Mouse (Mus musculus) CH12.LX (cell line): Measurements from ENCODE around the gene Aebp2. TPM values are rescaled to one million over a fixed set of nuclear protein-coding genes. Genes with fewer than 3 reads are reported as not detected.

ENCODE experiments used
- DNase-seq: peaks from one replicate; pipeline ENCODE4 v3.0.0-alpha.2; 2013; ENCODE audit errors: extremely low read depth
- H3K27ac ChIP-seq: 2 replicates; pipeline ENCODE4 v1.5.1; 2012; ENCODE audit warnings: low read depth, mild to moderate bottlenecking, control low read depth, moderate library complexity; ENCODE audit not compliant: insufficient read depth
- H3K27me3 ChIP-seq: replicated peaks from 2 replicates; pipeline ENCODE3; 2012; ENCODE audit warnings: inconsistent platforms
- H3K36me3 ChIP-seq, 2 experiments: replicated peaks in 1 of 2; 2 replicates each; pipeline versions ENCODE3 to v1.6.1; 2012; ENCODE audit warnings: inconsistent platforms in 1 of 2, low read length in 1 of 2, mild to moderate bottlenecking in 1 of 2, mixed read lengths in 1 of 2, moderate library complexity in 1 of 2; ENCODE audit not compliant: control insufficient read depth in 1 of 2, insufficient read depth in 1 of 2
- H3K4me1 ChIP-seq, 2 experiments: 2 replicates each; pipeline ENCODE4 v1.6.1; 2012; ENCODE audit warnings: inconsistent platforms in 1 of 2, moderate library complexity in 1 of 2; ENCODE audit not compliant: insufficient read depth in 2 of 2, control insufficient read depth in 1 of 2
- H3K4me2 ChIP-seq: 2 replicates; pipeline ENCODE4 v1.6.1; 2012; ENCODE audit warnings: low read depth, mild to moderate bottlenecking, control low read depth; ENCODE audit not compliant: poor library complexity, insufficient read depth, severe bottlenecking
- H3K4me3 ChIP-seq, 3 experiments: fragments of 150-350 bp in 1 of 3; sonication (generic) in 1 of 3; replicated peaks in 1 of 3; 2 replicates each; pipeline versions ENCODE3 to v1.5.1; 2011 to 2012; ENCODE audit warnings: low read depth in 2 of 3, low read length in 2 of 3, mild to moderate bottlenecking in 2 of 3, moderate library complexity in 2 of 3, control low read depth in 1 of 3, improper control_type of control experiment in 1 of 3, inconsistent platforms in 1 of 3, mixed read lengths in 1 of 3; ENCODE audit not compliant: poor library complexity in 1 of 3
- H3K79me2 ChIP-seq: replicated peaks from 2 replicates; pipeline ENCODE4 v1.6.1; 2012; ENCODE audit warnings: mild to moderate bottlenecking, moderate library complexity; ENCODE audit not compliant: control insufficient read depth, poor library complexity, insufficient read depth, severe bottlenecking; ENCODE audit errors: extremely low read depth
- H3K9ac ChIP-seq: 2 replicates; pipeline ENCODE4 v1.6.1; 2012; ENCODE audit warnings: low read depth, mild to moderate bottlenecking, control low read depth, moderate library complexity; ENCODE audit not compliant: insufficient read depth
- H3K9me3 ChIP-seq: replicated peaks from 2 replicates; pipeline ENCODE3; 2012; ENCODE audit warnings: low read length, inconsistent platforms, mixed read lengths
- BHLHE40 ChIP-seq: IDR thresholded peaks from 2 replicates; pipeline ENCODE4 v1.6.1; 2011; ENCODE audit warnings: mild to moderate bottlenecking, low read depth, low read length, improper control_type of control experiment
- CHD2 ChIP-seq: IDR thresholded peaks from 2 replicates; pipeline ENCODE4 v1.6.1; 2011; ENCODE audit warnings: low read length, improper control_type of control experiment
- E2F4 ChIP-seq: IDR thresholded peaks from 2 replicates; pipeline ENCODE4 v1.6.1; 2011; ENCODE audit warnings: low read depth, low read length, improper control_type of control experiment; ENCODE audit not compliant: insufficient replicate concordance
- ELF1 ChIP-seq: IDR thresholded peaks from 2 replicates; pipeline ENCODE4 v1.6.1; 2014; ENCODE audit warnings: low read depth, mild to moderate bottlenecking, inconsistent platforms, low read length, improper control_type of control experiment
- EP300 ChIP-seq: IDR thresholded peaks from 2 replicates; pipeline ENCODE4 v1.6.1; 2011; ENCODE audit warnings: low read length, improper control_type of control experiment
- ETS1 ChIP-seq: conservative IDR thresholded peaks from 2 replicates; pipeline ENCODE4 v1.6.1; 2012; ENCODE audit warnings: low read depth, mild to moderate bottlenecking, inconsistent platforms, low read length, improper control_type of control experiment, moderate library complexity
- IRF4 ChIP-seq: IDR thresholded peaks from 2 replicates; pipeline ENCODE4 v1.6.1; 2014; ENCODE audit warnings: low read depth, mild to moderate bottlenecking, inconsistent platforms, low read length, improper control_type of control experiment
- JUN ChIP-seq: IDR thresholded peaks from 2 replicates; pipeline ENCODE4 v1.6.1; 2011; ENCODE audit warnings: low read depth, mild to moderate bottlenecking, low read length, improper control_type of control experiment, moderate library complexity; ENCODE audit not compliant: insufficient read depth
- KAT2A ChIP-seq: IDR thresholded peaks from 2 replicates; pipeline ENCODE4 v1.6.1; 2012; ENCODE audit warnings: low read length, improper control_type of control experiment, inconsistent platforms; ENCODE audit not compliant: insufficient replicate concordance
- MAZ ChIP-seq: IDR thresholded peaks from 2 replicates; pipeline ENCODE4 v1.6.1; 2012; ENCODE audit warnings: low read depth, mild to moderate bottlenecking, inconsistent platforms, low read length, improper control_type of control experiment, moderate library complexity
- MXI1 ChIP-seq: IDR thresholded peaks from 2 replicates; pipeline ENCODE4 v1.6.1; 2011; ENCODE audit warnings: mild to moderate bottlenecking, low read depth, low read length, improper control_type of control experiment
- NRF1 ChIP-seq: IDR thresholded peaks from 2 replicates; pipeline ENCODE4 v1.6.1; 2014; ENCODE audit warnings: low read depth, mild to moderate bottlenecking, inconsistent platforms, low read length, improper control_type of control experiment, moderate library complexity
- PAX5 ChIP-seq: IDR thresholded peaks from 2 replicates; pipeline ENCODE4 v1.6.1; 2012; ENCODE audit warnings: low read length, inconsistent platforms, mixed read lengths
- POLR2AphosphoS2 ChIP-seq: IDR thresholded peaks from 2 replicates; pipeline ENCODE4 v1.6.1; 2011; ENCODE audit warnings: low read depth, low read length, improper control_type of control experiment
- RAD21 ChIP-seq: IDR thresholded peaks from 2 replicates; pipeline ENCODE4 v1.6.1; 2011; ENCODE audit warnings: low read depth, mild to moderate bottlenecking, low read length, improper control_type of control experiment, moderate library complexity
- RCOR1 ChIP-seq: conservative IDR thresholded peaks from 2 replicates; pipeline ENCODE4 v1.6.1; 2012; ENCODE audit warnings: low read depth, mild to moderate bottlenecking, inconsistent platforms, low read length, improper control_type of control experiment
- SIN3A ChIP-seq: IDR thresholded peaks from 2 replicates; pipeline ENCODE4 v1.6.1; 2012; ENCODE audit warnings: low read length, improper control_type of control experiment, inconsistent platforms
- TCF12 ChIP-seq: IDR thresholded peaks from 2 replicates; pipeline ENCODE4 v1.6.1; 2014; ENCODE audit warnings: low read depth, mild to moderate bottlenecking, inconsistent platforms, low read length, improper control_type of control experiment
- UBTF ChIP-seq: IDR thresholded peaks from 2 replicates; pipeline ENCODE4 v1.6.1; 2012; ENCODE audit warnings: low read depth, mild to moderate bottlenecking, inconsistent platforms, low read length, improper control_type of control experiment, moderate library complexity
- USF1 ChIP-seq: IDR thresholded peaks from 2 replicates; pipeline ENCODE4 v1.6.1; 2014; ENCODE audit warnings: low read depth, mild to moderate bottlenecking, inconsistent platforms, low read length, improper control_type of control experiment
- ZC3H11A ChIP-seq: IDR thresholded peaks from 2 replicates; pipeline ENCODE4 v1.6.1; 2012; ENCODE audit warnings: low read depth, mild to moderate bottlenecking, inconsistent platforms, low read length, improper control_type of control experiment
- ZKSCAN1 ChIP-seq: IDR thresholded peaks from 2 replicates; pipeline ENCODE4 v1.6.1; 2012; ENCODE audit warnings: low read depth, inconsistent platforms, low read length, improper control_type of control experiment, borderline replicate concordance
- dilution Hi-C: fragments of 300-500 bp; cut with MboI; formaldehyde crosslinking; loops from 2 replicates; pipeline ENCODE4 v1.14.3; 2020; ENCODE audit warnings: low sequenced_read_pairs; ENCODE audit not compliant: extremely low pct_unique_long_range_greater_than_20kb, extremely low pct_ligation_motif_present
- in situ Hi-C: fragments of 300-500 bp; cut with MboI; formaldehyde crosslinking; loops from 3 replicates; pipeline ENCODE4 v1.14.3; 2019; ENCODE audit warnings: low sequenced_read_pairs, low pct_ligation_motif_present, low pct_unique_long_range_greater_than_20kb, mixed read lengths
- polyA plus RNA-seq: library from polyadenylated mRNA; unstranded; fragments of >175 nt; gene quantifications from 2 replicates; pipeline ENCODE4 v1.2.1, GENCODE M21; 2012; ENCODE audit warnings: low read depth; ENCODE audit not compliant: insufficient read length
- total RNA-seq, 2 experiments: library from RNA; depleted of rRNA; stranded (reverse); fragments of 300-350 nt in 1 of 2; fragments of >200 nt in 1 of 2; gene quantifications; 2 replicates each; pipeline ENCODE4 v1.2.3; 2012 to 2014

Gene Aebp2
- total and polyA plus RNA-seq, 3 experiments = 54.4 to 63.3 (median 59.9) TPM

GRCm38 (mm10) chr6:140609533-140609932 lies 12.9 kb upstream of the Aebp2 start:
- no peak for DNase-seq
- Histone ChIP-seq H3K9me3 (no peaks in the 10 kb centered on the region), H3K4me2 (no peak overlapping the region), H3K4me1 (peaks cover 7 to 19% of the 10 kb centered on the region in 2 experiments), H3K36me3 (no peaks in the 10 kb centered on the region), H3K27ac (no peak overlapping the region), H3K27me3 (no peaks in the 10 kb centered on the region), H3K79me2 (no peaks in the 10 kb centered on the region), H3K9ac (no peak overlapping the region), H3K4me3 (no peak overlapping the region)
- dilution Hi-C loops (no loop called here), in situ Hi-C loops (no loop called here)
- TF ChIP-seq ZKSCAN1 (no peak), JUN (no peak), E2F4 (no peak), RCOR1 (no peak), UBTF (no peak), IRF4 (no peak), ZC3H11A (no peak), TCF12 (no peak), USF1 (no peak), ELF1 (no peak), MXI1 (no peak), RAD21 (no peak), BHLHE40 (no peak), KAT2A (no peak), MAZ (no peak), EP300 (no peak), NRF1 (no peak), SIN3A (no peak), PAX5 (no peak)

DNA sequence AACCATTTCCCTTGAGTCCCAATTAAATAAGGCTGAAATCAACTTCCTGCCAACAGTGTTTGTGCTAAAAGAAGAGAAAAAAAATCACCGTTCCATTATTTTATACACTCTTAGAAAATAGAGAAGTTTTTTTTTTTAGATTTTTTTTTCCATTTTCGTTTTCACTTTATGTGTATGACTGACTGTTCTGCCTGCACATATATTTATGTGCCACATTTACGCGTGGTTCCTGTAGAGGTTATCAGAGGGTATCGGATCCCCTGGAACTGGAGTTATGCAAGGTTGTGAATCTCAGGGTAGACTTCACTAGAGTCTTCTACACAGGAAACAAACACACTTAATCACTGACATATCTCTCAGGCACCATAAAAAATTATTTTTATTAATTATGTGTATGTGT lies 12.3 kb upstream of the Aebp2 start:
- dilution Hi-C loops (no loop called here), in situ Hi-C loops (no loop called here)
- Histone ChIP-seq H3K4me2 (no peak overlapping the region), H3K27ac (no peak overlapping the region), H3K9ac (no peak overlapping the region), H3K4me1 (peaks cover 11 to 25% of the 10 kb centered on the region in 2 experiments), H3K79me2 (no peaks in the 10 kb centered on the region), H3K27me3 (no peaks in the 10 kb centered on the region), H3K4me3 (no peak overlapping the region), H3K9me3 (no peaks in the 10 kb centered on the region), H3K36me3 (no peaks in the 10 kb centered on the region)
- TF ChIP-seq MAZ = no peak
- no peak for TF ChIP-seq USF1
- no peak for TF ChIP-seq TCF12
- no peak for TF ChIP-seq POLR2AphosphoS2
- no peak for TF ChIP-seq E2F4
- no peak for TF ChIP-seq ELF1
- TF ChIP-seq CHD2 = no peak
- TF ChIP-seq JUN = no peak
- no peak for TF ChIP-seq UBTF
- no peak for TF ChIP-seq ETS1
- TF ChIP-seq RAD21 = no peak
- DNase-seq = no peak
